Mouse (Mus musculus): Measurements from ENCODE around the gene Nxn. TPM values are rescaled to one million over a fixed set of nuclear protein-coding genes. Genes with fewer than 3 reads are reported as not detected.

Gene Nxn
- total RNA-seq, 2 experiments from 2014 or later: 20.4 to 34.1 TPM

DNA sequence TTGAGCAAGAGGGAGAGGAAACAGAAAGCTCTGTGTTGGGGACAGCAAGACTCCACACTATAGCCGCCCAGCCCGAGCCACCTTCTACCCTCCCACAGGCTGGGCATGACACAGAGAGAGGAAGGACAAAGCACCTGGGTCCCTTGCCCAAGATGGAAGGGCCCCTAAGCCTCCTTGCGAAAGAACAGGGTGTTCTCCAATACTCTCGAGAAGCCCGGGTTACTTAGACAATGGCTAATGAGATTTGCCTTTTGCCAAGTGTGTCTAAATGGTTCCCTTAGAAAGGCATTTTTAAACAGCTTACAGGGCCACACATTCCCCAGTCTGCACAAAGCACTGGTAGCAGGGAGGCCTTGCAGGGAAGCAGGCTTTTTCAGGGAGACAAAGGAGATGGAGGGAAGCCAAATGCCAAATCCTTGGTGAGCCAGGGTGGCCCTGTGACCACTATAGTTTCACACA lies 130.9 kb downstream of the Nxn start:
- no peak for DNase-seq (ENCODE audit: low spot score in 2 of 2)

DNA sequence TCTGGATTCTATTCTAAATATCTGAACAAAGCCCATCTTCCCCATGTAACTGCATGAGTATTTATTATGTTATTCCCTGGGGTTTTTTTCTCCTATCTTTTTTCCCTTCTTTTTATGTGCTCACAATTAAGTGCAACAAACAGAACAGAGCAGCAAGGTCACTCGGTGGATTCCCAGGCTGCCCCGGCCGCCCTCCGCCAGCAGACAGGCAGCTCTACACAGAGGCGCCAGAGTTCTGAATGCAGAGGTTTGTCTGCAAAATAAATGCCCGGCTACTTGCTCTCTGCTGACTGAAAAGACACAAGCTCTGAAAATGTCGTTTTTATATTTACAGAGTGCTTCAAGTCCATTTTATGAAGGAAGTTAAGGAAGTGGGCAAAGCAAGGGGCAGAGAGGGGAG lies 131.4 kb downstream of the Nxn start:
- no peak for DNase-seq (ENCODE audit: low spot score in 2 of 2)

DNA sequence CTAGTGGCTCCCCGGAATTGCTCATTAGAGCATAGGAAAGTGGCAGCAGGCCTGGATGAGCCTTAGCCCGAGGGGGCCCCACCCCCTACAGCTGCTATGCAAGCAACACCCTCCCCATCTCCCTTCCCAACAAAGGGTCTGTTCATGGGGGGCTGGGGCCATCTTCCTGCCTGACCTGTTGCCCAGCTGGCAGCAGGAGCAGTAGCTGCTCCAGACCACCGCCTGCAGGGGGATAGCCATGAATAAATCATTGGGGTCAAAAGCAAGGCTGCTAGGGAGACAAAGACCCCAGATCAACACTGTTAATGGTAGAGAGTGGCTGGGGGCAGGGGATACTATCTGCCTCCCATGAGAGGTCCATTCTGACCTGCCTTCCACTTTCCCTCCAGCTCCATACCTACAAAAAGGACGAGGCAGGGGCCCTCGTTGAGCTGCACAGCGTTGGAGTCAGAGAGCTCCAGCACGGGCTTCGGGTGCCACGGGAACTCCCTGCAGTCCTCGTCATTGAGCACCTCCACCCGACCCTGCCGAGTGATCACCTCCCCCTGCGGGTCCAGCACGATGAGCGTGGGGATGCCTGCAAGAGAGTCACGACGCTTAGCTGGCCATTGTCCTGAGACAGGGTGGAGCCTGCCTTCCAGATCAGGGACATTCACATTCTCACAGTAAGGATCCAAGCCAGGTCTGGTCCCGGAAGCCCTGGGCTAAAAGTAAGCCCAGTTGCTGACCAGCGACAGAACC lies 136.2 kb downstream of the Nxn start:
- DNase-seq (ENCODE audit: low spot score in 2 of 2): no peak

DNA sequence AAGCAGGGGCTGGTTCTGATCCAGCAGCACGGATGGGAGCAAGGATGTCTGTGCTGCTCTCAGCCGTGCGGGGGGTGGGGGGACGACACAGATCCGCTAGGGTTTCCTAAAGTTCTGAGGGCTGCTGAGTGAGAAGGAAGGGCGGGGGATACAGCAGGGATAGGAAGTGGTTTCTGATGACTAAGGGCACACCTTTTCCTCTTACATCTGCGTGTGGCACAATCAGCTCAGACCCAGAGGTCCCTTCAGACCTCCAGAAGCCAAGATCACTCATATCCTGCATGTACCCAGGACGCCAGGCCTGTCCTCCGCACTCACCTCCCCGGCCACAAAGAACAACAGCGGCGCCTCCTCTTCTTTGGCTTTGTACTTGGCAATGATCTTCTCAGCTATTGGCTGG lies 137.7 kb downstream of the Nxn start:
- DNase-seq (ENCODE audit: low spot score in 2 of 2): no peak

DNA sequence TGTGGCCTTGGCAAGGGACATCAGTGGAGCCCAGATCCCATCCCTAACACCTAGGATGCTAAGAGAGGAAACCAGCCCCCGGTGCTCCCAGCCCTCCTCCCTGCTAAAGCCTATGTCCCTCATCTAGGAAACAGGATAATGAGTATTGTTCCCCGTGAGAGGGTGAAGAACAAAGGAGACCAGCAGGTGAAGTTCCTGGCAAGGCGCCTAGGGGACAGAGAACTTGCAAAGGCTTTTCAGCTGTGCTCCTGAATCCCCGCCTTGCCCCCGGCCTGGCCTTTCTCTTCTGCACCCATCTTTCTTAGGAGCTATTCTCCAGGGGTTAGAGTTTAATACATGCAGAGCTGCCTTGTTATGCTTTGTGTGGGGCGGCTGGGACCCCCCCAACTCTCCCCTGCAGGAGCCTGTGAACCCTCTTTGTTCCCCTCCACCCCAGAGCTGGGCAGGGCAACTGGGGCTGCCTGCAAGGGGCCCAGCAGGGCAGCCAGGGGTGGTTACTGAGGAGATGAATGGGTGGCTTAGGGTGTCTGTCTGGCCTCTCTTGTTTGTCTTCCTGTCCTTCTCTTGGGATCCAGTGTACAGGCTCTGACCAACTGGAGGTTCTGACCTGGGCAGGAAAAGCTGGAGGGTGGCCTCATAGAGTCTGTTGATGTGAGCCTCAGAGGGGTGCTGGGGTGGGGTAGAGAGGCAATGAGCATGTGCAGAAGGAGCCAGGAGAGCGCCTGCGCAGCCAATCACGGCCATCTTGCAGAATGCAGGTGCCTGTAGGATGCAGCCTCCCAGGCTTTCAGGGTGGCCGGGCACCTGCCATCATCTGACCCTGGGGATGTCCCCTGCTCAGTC lies 138.5 kb downstream of the Nxn start:
- no peak for DNase-seq (ENCODE audit: low spot score in 2 of 2)

DNA sequence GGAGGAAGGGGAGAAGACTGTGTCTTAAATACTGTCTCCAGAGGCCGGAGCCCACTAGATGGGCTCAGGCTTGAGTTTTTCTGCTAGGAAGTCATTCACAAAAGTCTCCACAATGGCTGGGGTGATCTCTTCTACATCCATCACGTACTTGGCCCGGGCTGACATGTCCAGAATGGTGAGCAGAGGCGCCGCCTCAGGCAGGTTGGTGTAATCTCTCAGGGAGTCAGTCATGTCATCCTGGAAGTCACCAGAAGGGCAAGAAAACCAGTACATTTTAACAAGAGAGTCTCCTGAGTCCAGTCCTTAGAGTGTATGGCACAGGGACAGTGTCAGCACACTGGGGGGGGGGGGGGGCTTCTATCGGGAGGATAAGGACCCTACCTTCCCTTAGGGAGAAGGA lies 140.4 kb downstream of the Nxn start:
- no peak for DNase-seq (ENCODE audit: low spot score in 2 of 2)

DNA sequence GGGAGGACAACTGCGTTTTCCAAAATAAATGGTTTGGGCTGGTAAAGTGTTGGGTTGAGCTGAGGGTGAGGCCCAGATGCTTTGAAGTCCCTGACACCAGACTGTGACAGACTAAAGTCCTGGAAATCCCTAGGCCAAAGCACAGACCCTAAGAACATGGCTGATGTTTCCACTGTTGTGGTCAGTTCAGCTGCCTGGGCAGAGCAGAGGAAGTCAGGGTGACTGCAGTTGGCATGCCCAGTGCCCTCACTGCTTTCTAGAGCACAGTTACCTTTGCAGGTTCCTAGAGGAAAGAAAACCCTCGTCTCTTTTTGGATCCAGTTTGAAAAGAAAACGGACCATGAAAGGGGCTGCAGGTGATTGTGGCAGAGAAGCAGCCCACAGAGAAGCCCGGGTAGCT lies 141.6 kb downstream of the Nxn start:
- no peak for DNase-seq (ENCODE audit: low spot score in 2 of 2)

DNA sequence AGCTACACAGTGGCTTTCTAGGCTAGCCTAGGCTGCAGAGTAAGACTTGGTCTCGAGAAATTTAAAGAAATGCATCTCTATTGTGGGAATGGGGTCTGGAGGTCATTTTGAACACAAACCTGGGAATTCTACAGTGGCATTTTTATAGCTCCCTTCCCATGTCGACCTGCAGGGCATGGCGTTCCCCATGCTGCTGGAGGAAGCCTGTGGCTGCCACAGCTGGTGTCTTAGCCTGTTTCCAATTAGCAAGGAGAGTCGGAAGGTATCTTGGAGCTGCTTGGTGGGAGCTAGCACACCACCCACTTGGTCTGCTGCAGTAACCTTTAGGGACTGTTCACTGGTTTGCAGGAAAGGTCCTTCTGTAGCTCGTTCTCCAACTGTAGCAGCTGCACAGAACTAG lies 142.8 kb downstream of the Nxn start:
- no peak for DNase-seq (ENCODE audit: low spot score in 2 of 2)

DNA sequence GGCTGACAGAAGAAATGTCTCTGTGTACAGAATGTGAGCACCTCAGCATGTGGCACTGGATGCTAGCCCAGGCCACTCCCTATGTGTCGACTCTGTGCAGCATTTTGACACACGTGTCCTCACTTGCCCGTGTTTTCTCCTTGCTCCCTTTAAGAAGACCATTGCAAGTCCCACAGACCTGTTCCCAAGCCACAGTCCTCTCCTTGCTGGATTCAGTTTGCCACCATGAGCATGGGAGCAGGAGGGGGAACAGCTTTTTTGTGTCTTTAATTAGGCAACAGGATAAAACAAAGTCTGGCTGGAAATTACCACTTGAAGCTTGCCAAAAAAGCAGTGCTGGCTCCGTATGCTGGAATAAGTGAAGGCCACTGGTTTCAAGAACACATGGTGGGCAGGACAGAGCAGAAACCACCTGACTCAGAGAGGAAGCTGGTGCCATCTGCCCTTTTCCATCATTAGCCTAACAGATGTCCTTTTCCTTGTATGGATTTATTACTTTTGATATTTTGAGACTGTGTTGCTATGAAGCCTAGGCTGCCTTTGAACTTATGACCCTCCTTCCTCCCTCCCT lies 143.4 kb downstream of the Nxn start:
- DNase-seq (ENCODE audit: low spot score in 2 of 2): no peak

DNA sequence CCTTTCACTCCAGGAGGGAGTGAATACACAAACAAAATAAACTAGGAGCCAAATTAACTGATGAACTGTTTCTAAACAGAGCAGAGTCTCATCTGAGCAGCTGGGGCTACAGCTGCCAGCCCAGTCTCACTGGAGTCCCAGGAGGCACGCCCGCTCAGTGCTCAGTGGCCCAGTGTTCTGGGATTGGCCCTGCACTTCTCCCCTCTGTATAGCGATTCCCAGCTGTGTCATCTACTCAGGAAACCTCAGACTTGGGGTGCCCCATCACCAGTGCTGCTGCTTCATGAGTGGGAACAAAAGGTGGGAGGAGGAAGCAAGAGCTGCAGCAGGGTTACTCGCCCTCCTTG lies 145.0 kb downstream of the Nxn start:
- no peak for DNase-seq (ENCODE audit: low spot score in 2 of 2)

DNA sequence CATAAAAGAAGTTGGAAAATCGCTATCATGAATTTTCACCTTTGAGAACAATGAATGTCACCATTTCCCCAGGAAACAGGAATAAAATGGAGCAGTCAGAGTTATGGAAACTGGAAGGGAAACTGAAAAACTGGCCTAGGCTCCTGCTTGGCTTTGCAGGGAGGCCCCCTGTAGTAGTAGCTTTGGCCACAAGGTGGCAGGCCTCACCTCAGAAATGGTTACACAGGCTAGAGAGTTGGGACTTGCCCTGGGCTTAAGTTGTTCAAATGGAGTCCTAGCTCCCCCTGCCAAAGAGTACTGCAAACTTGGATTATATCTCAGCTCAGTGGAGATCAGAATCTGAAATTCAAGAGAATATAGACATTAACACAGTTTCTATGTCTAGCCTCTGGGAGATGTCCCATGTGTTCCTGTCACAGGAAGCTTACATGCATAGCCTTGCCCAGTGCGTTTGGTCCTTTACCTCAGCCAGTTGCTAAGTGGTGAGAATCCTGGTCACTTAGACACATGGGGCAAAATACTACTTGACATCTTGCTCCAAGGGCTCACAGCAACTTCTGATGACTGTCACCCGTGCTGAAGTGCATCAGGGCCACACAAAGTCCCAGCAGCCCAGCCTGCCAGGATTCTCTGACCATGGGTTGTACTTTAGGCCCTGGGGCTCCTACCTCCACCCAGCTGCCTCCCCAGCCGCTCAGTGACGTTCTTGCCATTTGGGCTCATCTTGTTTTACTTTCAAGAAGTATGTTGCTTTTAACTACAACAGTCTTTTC lies 145.6 kb downstream of the Nxn start:
- DNase-seq (ENCODE audit: low spot score in 2 of 2): peak; percentile 85 to 90

DNA sequence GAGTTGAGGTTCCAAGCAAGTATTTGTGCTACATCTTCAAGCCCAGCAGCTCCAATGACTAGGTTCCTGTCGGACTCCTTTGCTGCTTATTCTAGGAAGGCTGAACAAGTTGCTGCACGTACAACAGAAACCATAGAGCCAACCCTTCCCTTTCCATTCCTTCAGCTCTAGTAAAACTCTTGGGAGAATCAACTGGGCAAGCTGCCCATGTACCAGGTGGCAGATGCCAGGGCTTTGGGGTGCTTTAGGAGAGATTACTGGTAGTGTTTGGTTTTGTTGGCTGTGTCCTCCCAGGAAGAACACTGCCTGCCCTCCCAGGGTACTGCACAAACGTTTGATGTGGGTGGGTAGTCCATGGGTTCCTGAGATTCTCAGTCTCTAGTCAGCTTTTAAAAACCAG lies 146.9 kb downstream of the Nxn start:
- no peak for DNase-seq (ENCODE audit: low spot score in 2 of 2)

DNA sequence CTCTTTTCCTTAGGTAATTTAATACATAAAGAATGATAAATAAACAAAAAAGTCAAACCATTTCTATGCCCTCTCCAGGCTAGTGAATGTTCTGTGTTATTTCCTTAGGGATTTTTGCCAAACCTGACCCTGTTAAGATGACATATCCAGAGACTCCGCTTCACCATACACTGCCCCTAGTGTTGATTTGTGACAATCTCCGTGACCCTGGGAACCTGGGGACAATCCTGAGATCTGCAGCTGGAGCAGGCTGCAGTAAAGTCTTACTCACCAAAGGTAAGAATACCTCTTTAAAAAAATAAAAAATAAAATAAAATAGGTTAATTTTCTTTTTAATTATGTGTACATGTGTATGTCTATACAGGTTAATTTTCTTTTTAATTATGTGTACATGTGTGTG lies 151.7 kb downstream of the Nxn start:
- DNase-seq (ENCODE audit: low spot score in 2 of 2): no peak

DNA sequence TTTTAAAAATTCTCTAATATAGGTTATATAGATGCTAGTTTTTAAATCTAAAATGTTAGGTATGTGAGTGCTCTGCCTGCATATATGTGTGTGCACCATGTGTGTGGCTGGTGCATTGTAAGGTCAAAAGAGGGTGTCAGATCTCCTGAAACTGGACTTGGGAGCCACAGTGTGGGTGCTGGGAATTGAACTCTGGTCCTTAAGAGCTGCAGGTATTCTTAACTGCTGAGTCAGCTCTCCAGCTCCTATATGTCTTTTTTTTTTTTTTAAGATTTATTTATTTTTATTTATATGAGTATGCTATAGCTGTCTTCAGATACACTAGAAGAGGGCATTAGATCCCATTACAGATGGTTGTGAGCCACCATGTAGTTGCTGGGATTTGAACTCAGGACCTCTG lies 152.5 kb downstream of the Nxn start:
- no peak for DNase-seq (ENCODE audit: low spot score in 2 of 2)

DNA sequence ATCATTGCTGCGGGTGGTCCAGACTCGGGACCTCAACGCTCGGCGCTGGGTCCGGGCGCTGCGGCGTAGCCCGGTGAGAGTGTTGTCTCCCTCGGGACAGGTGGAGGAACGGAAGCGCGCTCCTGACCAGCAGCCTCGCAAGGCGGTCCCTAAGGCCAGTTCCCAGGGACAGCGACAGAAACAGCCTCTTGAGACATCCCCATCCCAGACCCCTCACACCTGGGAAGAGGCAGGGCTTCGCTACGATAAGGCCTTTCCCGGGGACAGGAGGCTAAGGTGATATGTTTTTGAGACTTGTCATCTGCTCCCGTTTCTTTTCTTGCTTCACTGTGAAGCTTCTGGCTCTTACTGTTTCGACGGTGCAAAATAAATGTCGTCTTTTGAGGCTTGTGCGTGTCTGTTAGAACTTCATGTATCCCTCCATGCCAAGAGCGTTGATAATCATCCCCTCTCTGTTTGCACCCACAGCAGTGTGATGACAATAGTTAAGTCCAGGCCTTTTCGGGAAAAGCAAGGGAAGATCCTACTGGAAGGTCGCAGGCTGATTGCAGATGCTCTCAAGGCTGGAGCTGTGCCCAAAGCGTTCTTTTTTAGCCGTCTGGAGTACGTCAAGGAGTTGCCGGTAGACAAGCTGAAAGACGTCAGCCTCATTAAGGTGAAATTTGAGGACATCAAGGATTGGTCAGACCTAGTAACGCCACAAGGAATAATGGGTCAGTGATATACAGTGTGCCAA lies 155.0 kb downstream of the Nxn start:
- DNase-seq (ENCODE audit: low spot score in 2 of 2): no peak

DNA sequence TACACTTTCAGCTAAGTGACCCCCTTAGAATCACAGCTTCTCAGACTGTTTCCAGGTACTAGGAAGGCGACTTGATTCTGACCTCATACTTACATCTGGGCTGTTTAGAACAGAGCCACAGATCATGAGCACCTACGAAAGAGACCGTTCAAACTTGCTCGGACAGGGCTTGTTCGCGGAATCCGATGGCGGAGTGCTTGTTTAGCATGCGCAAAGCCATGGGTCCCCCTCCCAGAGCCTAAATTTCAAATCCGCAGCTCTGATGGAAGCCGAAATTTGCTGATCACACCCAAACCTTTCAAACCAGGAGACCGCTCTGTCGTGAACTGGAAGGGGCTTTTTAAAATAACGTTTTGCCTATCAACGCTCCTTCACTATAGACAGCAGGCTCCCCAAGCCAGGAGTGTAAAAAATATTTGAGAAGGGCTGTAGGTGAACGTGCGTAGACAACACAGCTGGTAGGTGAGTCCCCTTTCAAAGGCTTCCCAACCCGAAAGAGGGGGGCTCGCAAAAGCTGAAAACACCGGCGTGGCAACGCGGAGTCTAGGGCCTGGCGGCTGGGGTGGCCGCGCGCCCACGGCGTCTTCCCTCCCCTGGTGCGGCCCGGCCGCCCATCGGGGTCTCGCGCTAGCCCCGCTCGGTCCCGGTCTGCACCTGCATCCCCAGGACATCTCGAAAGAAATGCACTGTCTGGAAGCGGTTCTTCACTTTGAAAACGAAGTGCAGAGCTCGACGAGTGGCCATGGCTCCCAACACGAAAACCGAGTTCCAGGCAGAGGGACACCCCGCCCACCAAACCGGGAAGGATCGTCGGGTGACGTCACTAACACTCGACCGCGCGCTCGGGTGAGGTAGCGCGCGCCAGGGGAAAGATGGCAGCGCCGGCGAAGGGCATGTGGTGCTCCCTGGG lies 155.8 kb downstream of the Nxn start, which contains the start of the genes Mrm3 and Glod4:
Gene Mrm3 (plus strand): TSS at position 815 of the 910 bp plus-strand sequence.
Gene Glod4 (minus strand): TSS at position 825 of the 910 bp plus-strand sequence.
- peak; percentile 91 to 93 for DNase-seq (ENCODE audit: low spot score in 2 of 2)

DNA sequence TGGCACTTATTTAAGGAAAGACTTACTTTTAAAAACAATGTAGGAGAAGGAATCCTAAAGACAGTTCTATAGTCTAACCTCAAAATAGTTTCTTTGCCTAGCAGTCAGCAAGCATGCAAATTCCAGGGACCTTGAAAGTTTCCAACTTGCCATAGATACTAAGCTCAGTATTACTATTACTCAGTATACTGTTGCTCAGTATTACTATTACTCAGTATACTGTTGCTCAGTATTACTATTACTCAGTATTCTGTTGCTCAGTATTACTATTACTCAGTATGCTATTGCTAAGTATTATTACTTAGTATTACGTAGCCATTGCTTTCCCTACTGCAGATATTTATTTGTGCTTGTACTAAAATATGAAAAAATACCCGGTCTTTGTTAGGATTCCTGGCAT lies 159.2 kb downstream of the Nxn start:
- DNase-seq (ENCODE audit: low spot score in 2 of 2): no peak

DNA sequence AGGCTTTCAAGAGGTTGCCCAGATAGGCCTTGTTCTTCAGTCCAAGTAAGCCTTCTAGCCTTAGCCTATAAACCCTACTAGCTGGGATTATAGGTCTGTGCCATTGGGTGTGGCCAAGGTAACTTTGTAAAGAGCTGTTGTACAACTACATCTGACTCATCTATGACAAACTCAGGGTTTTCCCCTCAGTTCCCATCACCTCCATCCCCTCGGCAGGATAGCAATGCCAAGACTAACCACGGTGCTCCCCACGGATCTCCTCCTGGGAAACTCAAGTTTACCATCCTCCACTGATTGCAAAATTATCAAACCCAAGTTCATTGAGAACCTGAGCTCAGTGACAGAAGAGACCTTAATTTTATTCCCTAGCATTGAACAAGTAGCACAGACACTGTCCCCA lies 162.8 kb downstream of the Nxn start:
- no peak for DNase-seq (ENCODE audit: low spot score in 2 of 2)

DNA sequence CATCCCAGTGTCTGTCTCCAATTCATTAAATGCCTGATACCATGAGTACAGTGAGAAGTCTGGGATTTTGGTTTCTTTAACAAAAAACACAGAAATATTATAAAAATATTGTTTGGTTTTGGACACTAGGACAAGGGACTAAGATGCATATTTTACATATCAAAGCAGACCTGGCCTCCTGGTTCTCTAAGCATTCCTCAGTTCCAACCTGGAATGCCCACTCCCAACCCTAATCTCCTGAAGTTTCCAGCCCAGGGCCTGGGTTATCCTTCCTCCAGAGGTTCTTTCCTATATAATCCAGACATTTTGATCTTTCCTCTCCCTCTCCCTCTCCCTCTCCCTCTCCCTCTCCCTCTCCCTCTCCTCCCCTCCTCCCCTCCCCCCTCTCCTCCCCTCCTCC lies 173.9 kb downstream of the Nxn start:
- no peak for DNase-seq (ENCODE audit: low spot score in 2 of 2)

DNA sequence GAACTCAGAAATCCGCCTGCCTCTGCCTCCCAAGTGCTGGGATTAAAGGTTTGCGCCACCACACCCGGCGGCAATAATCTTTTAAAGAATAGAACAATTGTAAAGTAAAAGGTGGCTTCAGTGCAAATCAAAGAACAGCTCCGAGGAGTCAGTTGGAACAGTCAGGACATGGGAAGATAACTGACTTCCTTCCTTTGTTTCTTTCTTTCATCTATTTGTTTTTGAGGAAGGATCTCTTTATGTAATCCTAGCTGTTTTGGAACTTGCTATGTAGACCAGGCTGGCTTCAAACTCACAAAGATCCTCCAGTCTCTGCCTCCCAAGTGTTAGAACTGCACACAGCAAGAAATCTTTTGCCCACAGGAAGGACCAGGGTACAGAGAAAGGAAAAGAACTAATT lies 174.3 kb downstream of the Nxn start:
- no peak for DNase-seq (ENCODE audit: low spot score in 2 of 2)
